Mouse (Mus musculus) heart, postnatal 4 days (tissue): Measurements from ENCODE around the gene Rcn2. TPM values are rescaled to one million over a fixed set of nuclear protein-coding genes. Genes with fewer than 3 reads are reported as not detected.
"Not testable (repeated sequence)": the region's sequence is repeated elsewhere in the genome, so short reads cannot be mapped to it uniquely, and the experiment has no call there.

Source experiments
- DNase-seq: peaks from one replicate; pipeline ENCODE4 v3.0.0; 2021
- total RNA-seq, 2 experiments: library from RNA; stranded (reverse); gene quantifications; 2 replicates each; pipeline ENCODE4 v1.2.3; 2021

The Rcn2 gene
- 10 to 100 TPM; 43.6 to 44.8 TPM for total RNA-seq

- DNase-seq = peak; percentile 97
These were observed at the start of gene Rcn2 for GRCm38 (mm10) chr9:56041372-56042180. Gene Rcn2 (plus strand): TSS chr9:56041845.

DNA sequence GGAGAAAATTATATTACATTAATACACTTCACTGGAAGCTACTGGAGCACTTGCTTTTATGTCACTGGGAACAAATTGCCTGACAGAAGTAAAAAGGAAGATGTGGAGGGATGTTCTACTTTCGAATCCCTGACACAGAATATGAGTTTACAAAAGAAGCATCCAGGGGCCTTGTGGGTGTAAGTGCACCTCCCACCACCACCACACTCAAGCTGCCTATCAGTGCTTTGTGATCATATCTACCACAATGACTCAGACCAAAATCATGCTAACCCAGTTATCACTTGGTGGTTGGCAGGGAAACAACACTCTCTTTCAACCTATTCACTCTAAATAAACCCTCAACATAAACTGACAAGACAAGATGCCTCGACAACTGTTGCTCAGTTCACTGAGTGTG, 37.0 kb upstream of the Rcn2 start:
- DNase-seq = not testable (repeated sequence)

DNA sequence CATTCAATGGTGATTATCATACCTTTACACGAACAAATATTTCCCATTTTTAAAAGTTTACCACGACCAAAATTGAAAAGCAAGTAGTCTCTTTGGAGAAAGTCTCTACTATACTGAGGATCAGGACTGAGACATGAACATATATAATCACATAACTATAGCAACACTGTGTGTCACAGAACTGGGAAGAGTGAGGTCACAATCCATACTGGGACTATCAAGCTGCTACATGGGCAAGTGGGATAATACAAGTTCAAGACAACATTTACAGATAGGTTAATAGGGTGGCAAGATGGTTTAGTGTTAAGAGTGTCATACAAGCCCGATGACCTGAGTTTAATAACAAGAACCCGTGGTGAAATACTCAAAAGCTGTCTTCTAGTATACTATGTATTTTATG, 31.2 kb upstream of the Rcn2 start, which contains the start of gene 4930563M21Rik:
TSS of gene 4930563M21Rik (minus strand) at position 101 of the 400 bp plus-strand sequence.
- DNase-seq = no peak

- DNase-seq = no peak
These were observed 16.9 kb upstream of the Rcn2 start for GRCm38 (mm10) chr9:56024772-56025171.

DNA sequence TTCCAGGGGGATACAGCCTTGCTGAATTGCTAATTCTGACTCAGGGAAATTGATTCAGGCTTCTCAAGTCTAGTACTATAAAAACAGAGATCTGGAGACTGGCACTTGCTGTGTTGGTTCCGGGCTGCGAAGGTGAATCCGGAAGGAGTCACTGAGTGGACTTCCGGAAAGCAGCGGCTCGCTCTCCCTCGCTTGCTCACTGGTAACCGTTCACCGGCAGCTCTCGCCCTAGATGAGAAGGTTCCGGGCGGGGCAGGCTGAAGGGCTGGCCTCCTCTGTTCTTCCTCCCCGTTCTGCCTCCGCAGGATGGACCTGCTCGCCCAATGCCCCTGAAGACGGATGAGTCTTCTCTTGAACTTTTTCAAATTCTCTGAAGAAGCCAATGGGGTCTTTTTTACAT, 14.4 kb upstream of the Rcn2 start:
- no peak for DNase-seq

DNA sequence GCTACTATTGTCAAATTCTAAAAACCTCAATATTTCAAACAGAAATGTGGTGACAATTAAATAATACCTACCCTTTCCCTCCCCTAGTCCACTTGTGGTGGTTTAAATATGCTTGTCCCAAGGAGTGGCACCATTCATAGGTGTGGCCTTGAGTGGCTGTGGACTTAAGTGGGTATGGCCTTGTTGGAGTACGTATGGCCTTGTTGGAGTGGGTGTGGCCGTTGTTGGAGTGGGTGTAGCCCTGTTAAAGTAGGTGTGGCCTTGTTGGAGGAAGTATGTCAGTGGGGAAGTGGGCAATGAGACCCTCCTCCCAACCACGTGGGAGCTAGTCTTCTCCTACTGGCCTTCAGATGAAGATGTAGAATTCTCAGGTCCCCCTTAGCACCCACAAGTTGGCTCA, 9.4 kb upstream of the Rcn2 start:
- no peak for DNase-seq

DNA sequence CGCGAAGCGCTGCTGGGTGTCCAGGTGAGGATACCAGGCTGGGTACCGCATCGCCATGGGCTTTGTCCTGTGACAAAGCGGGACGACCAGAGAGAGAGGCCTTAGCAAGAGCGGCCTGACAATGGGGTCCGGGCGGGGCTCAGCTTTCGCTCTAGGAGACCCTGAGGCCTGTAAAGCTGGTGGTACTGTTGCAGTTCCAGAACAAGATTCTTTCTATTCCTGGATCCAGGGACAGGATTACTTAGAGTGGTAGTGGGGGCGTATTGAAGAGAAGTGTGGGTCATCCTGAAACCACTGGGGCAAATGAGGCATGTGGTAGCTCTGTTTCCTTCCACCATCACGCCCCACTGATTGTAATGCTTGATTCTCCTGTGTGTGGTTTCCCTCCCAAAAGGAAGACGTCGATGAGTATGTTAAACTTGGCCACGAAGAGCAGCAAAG, 556 bp downstream of the Rcn2 start:
- no peak for DNase-seq

DNA sequence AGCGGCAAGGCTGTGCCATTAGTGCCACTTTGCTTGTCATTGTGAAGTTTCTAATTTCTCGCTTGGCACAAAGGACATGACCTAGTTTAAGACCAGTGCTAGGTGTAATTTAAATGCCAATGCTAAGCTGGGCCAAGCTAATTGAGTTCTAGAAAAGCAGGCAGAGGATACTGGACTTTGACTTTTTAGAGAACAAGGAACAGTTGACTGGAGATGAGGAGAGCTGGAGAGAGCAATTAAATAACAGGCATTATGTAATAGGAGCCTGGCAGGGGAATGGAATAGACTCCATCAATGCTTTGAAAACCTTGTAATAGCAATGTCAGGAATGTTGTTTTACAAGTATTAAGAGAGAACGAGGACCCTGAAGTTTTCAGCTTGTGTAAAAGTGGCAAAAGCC, 12.2 kb downstream of the Rcn2 start:
- DNase-seq = no peak

DNA sequence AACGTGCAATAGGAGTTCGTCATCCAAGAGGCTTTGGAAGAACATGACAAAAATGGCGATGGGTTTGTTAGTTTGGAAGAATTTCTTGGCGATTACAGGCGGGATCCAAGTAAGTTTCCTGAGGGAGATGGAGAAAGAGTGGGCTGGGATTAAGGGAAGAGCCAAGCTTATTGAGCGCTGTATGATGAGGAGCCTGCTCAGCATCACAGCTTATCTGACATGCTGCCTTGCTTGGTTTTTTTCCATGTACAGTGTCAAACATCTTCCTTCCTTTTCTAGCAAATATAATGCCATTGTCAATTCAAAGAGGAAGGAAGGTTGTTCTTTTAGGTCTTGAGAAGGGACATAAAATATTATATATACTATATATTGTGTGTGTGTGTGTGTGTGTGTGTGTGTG, 14.5 kb downstream of the Rcn2 start:
- DNase-seq = no peak

DNA sequence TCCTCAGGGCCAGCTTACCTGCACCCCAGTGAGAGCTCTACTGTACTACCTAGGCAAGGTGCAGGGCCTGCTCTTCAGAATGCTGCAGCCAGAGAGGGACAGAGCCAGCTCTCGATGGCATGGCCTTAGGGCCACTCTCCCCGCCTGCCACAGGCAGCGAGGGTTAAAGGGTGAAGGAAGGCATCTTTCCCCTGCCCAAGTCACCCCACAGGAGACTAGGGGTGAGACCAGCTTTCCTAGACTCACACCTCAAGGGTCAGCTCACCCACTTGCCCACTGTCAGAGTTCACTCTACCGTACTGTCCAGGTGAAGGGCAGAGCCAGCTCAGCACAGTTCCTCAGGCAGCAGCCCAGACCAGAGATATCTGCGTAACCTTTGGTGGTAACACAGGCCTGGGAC, 20.7 kb downstream of the Rcn2 start:
- no peak for DNase-seq

DNA sequence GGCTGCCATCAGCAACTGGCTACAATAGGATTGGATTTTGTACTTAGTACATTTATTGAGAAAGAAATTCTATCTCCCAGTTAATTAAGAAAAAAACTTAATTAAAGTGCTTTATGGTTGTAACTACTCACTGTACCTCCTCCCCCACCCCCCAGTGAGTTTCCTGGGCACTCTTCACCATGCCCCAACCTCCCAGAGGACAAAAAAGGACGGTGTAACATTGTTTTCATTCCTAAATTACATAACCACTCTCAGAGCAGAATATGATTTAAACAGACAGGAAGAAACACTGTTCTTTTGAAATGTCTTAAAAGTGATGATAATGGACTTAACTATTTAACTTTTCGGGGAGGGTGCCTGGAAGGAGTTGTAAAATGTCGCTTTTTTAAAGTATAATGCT, 23.4 kb downstream of the Rcn2 start:
- no peak for DNase-seq

GRCm38 (mm10) chr9:56067964-56068363, 26.3 kb downstream of the Rcn2 start:
- DNase-seq = no peak

DNA sequence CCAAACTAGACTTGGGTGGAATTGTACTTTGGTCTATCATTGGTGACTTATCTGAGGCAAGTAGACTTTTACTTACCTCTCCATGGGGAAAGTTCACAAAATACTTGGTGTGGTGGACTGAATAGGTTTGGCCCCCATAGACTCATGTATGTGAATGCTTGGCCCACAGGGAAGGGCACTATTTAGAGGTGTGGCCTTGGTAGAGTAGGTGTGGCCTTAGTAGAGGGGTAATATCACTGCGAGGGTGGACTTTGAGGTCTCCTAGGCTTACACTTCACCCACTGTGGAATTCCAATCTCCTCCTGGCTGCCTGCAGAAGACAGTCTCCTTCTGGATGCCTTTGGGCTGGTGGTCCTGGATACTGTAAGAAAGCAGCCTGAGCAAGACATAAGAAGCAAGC, 27.0 kb downstream of the Rcn2 start:
- no peak for DNase-seq

DNA sequence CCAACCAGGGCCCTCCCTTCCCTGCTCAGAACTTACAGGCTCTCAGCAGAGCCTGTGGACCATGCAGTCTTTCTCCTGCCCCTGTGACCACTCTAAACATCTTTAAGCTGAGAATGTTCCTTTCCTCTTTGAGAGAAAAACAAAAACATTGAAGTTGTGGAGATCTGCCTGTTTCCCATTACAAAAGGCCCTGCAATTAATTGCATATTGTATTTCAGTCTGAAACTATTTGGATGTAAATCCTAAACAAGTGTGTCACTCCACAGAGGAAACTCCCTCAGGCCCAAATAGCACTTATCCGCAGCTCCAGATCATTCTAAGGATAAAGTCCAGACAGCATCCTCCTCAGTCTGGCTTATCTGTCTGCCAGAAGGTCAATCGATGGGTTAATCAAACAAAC, 31.2 kb downstream of the Rcn2 start:
- no peak for DNase-seq

DNA sequence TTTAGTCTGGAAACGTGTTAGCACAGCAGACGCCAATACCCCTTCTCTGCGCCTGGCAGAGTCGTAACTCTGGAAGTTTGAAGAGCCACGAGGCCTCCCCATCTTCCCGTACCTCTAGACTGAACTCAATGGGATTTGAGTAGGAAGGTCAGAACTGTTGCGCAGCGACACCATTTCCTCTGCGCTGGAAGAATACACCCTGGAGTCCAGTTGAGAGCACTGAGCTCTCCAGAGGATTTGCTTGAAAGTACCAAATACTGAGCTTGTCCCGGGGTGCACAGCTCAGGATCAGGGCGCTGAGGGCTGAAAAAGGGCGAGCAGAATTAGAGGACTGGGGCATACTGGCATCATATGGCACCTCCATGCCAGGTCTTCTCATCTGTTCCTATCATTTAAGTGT, 33.2 kb downstream of the Rcn2 start:
- DNase-seq = no peak

- peak; percentile 75 for DNase-seq
These were observed 33.6 kb downstream of the Rcn2 start for GRCm38 (mm10) chr9:56075264-56075663.

DNA sequence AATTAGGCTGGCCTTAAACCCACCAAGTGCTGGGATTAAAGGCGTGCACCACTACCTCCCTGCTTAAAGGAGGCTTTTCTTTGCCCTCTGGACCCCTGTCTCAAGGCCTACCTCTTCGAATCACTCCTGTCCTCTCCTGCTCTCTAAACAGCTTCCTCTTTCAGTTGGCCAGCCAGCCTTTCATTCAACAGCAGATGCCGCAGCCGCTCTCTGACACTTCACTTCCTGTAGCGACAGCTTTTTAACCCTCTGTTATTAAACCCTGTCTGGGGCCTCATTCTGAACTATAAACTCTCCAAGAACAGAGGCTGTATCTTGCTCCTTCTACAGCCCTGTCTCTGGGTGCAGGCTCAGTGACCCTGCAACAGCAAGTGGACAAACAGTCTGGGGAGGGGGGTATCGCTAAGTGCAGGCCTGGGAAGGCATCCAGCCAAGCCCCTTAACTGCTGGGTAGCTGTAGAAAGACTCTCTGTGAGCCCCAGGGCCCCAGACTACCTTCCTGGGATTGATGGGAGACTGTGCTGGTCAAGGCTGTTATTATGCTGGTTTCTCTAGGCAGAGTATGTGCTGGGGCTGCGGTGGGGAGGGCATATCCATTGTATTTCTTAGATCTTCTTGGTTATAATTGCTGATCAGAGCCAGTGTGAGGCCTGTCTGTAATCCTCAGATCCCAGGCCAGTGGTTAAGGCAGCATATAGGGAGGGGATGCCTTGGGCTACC, 34.4 kb downstream of the Rcn2 start:
- DNase-seq = peak; percentile 36

DNA sequence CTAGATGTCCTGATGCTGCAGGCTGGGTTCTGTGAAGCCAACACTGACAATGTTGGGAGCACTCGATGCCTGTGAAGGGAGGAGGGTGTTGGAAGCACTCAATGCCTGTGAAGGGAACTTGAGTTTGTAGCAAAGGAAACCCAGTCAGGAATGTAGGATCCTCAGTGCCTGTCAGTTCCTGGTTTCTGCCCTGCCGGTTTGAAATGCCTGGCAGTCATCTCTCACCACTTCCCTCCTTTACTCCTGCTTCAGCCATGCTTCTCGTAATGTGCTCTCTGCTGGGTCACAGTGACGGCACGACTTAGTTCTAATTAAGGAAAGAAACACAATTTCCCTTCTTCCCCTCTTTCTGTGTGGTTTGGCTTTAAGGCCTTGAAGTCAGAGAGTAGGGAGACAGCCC, 37.9 kb downstream of the Rcn2 start:
- DNase-seq = no peak

GRCm38 (mm10) chr9:56086524-56086923, 44.9 kb downstream of the Rcn2 start:
- DNase-seq = no peak

DNA sequence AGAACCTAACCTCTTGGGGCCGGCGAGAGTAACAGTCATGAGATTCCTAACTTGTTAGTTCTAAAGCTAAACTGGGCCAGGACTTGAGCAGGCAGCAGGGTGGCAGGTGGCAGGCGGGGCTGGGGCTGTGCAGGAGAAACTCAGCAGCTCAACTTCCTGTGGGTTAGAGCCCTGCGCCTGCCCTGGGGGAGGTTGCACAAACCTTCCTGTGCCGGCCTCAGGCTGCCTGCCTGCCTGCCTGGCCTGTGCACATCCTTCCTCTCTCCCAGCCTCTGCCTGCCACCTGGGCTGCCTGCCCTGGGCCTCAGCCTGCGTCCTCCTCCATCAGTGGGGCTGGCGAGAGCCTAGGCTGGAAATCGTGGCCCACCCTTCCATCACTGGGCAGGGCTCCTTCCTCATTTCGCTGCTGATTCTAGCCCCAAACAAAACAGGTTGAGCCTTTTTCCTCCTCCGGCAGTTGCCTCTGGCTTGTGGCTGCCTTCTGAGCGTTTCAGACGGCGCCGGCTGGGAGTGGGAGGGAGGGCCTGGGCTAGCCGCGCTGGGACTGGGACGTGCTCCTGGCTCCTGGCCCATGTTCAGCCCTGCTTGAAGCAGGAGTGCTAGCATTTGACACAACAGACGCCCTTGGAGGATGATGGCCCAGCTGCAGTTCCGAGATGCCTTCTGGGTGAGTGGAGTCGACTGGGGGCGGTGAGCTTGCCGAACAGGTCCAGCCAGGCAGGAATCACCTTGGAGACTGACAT, 48.3 kb downstream of the Rcn2 start, which contains the start of gene Pstpip1:
TSS of gene Pstpip1 (plus strand) at position 185 of the 743 bp plus-strand sequence.
- DNase-seq = peak; percentile 87

DNA sequence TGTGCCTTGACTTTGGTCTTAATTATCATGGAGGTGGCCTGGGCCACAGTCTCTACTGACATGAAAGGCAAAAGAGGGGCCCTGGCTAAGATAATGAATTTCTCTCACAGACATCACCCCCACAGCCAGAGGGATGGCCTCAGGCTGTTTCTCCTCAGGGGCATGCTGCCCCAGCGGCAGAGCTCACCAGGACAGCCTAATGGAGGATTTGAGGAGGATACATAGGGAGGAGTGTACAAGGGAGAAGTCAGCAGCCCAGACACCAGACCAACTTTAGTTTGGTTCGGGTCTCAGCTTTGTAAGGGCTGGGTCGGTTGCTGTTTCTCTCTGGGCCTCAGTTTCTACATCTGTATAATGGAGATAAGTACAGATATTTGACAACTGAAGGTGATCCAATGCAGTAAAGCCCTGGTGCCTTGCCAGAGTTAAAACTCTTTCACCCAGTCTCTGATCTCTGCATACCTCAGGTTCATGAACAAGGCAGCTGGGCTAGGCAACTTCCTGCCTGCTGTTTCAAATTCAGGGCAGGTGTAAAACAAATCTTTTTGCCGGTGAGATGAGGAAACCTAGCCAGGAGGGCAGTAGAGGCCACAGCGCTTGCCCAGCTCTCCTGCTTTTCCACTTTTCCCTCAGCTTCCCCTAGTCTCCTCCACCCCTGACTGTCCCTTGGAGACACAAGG, 49.0 kb downstream of the Rcn2 start:
- no peak for DNase-seq

GRCm38 (mm10) chr9:56092102-56092501, 50.5 kb downstream of the Rcn2 start:
- no peak for DNase-seq
